Mouse (Mus musculus) embryonic facial prominence, embryonic 14.5 days (tissue): ENCODE measurements around the gene Mad1l1. TPM values are rescaled to one million over a fixed set of nuclear protein-coding genes. Genes with fewer than 3 reads are reported as not detected.

ENCODE experiments used
- ATAC-seq: fragments of 200-750 bp; cut with Nextera tagmentation; 2 replicates; pipeline ENCODE4 v1.8.0; 2017; ENCODE audit warnings: low read depth, moderate number of reproducible peaks, moderate TSS enrichment
- DNase-seq: peaks from one replicate; pipeline ENCODE4 v3.0.0-alpha.2; 2015; ENCODE audit warnings: low spot score
- H3K27ac ChIP-seq: fragments of 300-500 bp; sonication (generic); replicated peaks from 2 replicates; pipeline ENCODE4 v1.5.1; 2014; ENCODE audit warnings: low read depth, mild to moderate bottlenecking, low read length, moderate library complexity
- H3K27me3 ChIP-seq: fragments of 300-500 bp; sonication (generic); replicated peaks from 2 replicates; pipeline ENCODE4 v1.6.1; 2014; ENCODE audit warnings: low read length; ENCODE audit not compliant: control insufficient read depth, insufficient read depth
- H3K36me3 ChIP-seq: fragments of 300-500 bp; sonication (generic); 2 replicates; pipeline ENCODE4 v1.6.1; 2014; ENCODE audit warnings: low read length, mixed read lengths; ENCODE audit not compliant: control insufficient read depth, insufficient read depth
- H3K4me1 ChIP-seq: fragments of 300-500 bp; sonication (generic); 2 replicates; pipeline ENCODE4 v1.6.1; 2014; ENCODE audit warnings: antibody characterized with exemption, low read length; ENCODE audit not compliant: control insufficient read depth, insufficient read depth
- H3K4me2 ChIP-seq: fragments of 300-500 bp; sonication (generic); 2 replicates; pipeline ENCODE4 v1.6.1; 2014; ENCODE audit warnings: low read depth, mild to moderate bottlenecking, low read length, moderate library complexity, mixed read lengths
- H3K4me3 ChIP-seq: fragments of 300-500 bp; sonication (generic); 2 replicates; pipeline ENCODE4 v1.5.1; 2014; ENCODE audit warnings: low read depth, mild to moderate bottlenecking, low read length
- H3K9ac ChIP-seq: fragments of 300-500 bp; sonication (generic); 2 replicates; pipeline ENCODE4 v1.6.1; 2014; ENCODE audit warnings: low read depth, mild to moderate bottlenecking, low read length, moderate library complexity, mixed read lengths
- H3K9me3 ChIP-seq: fragments of 300-500 bp; sonication (generic); 2 replicates; pipeline ENCODE4 v1.6.1; 2016; ENCODE audit warnings: low read length; ENCODE audit not compliant: control insufficient read depth
- WGBS: fragments of 180-500 bp; shearing (Covaris S2); extraction: QIAGEN DNeasy Blood & Tissue Kit; methylation state at CpG from one replicate; pipeline ENCODE4 v1.1.7; 2014; 5-methylcytosine and 5-hydroxymethylcytosine counted together
- polyA plus RNA-seq: library from polyadenylated mRNA; unstranded; fragments of >200 nt; fragmentation: Nextera tagmentation; extraction: Ambion mirVana; gene quantifications from 2 replicates; pipeline ENCODE4 v1.2.1, GENCODE M21; 2014

Gene Mad1l1
- polyA plus RNA-seq, 1 experiment from 2014 or later = 38.0 TPM

DNA sequence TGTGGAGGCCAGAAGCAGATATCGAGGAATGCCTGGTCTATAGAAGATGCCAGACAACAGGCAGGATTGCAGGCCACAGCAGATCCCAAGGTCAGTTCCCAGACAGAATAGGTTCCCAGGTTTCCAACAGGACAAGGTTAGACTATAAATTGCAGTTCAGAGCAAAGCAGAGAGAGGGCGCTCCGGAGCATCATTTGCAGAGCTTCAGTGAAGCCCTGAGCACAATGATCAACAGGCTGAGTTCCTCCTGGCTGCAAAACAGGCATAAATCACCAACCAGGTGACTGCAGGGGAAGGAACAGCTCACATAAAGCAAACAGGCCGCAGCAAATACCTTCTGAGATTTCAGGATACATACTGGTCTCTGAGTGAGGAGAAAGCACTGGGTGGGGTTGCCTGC, 123.6 kb downstream of the Mad1l1 start:
- Histone ChIP-seq H3K9me3 (no peaks in the 10 kb centered on the region), H3K4me1 (no peaks in the 10 kb centered on the region), H3K4me2 (no peak overlapping the region), H3K27me3 (no peaks in the 10 kb centered on the region), H3K9ac (no peak overlapping the region), H3K36me3 (no peaks in the 10 kb centered on the region), H3K27ac (no peak overlapping the region), H3K4me3 (no peak overlapping the region)
- peak; percentile 64 for DNase-seq
- peak; percentile 37; the same call in 1 of the 2 replicates for ATAC-seq
- WGBS = 32% methylated on average over 4 of the region's 4 CpGs

DNA sequence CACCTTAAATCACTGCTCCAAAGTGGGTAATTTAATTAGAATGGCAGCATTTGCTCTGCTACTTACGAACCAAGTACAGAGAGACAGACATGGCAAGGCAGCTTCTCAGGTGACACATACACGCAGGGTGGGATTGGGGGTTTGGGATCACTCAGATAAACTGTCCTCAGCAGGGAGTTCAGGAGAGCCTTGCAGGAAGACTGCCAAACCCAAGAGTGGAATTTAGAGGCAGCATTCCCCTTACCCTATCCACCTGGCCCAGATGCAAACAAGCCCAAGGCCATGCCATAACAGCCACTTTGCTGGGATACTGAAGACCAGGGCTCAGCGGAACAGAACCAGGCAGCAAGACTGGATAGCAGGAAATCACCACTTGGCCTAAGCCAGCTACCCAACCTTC, 124.9 kb downstream of the Mad1l1 start:
- H3K4me2 ChIP-seq = no peak overlapping the region
- no peaks in the 10 kb centered on the region for H3K9me3 ChIP-seq
- WGBS = 73% methylated on average over 3 of the region's 3 CpGs
- H3K36me3 ChIP-seq = no peaks in the 10 kb centered on the region
- H3K27me3 ChIP-seq = no peaks in the 10 kb centered on the region
- no peak overlapping the region for H3K9ac ChIP-seq
- DNase-seq (no peak), ATAC-seq (no peak)
- no peak overlapping the region for H3K4me3 ChIP-seq
- no peaks in the 10 kb centered on the region for H3K4me1 ChIP-seq
- H3K27ac ChIP-seq = no peak overlapping the region

- H3K9me3 ChIP-seq = no peaks in the 10 kb centered on the region
- ATAC-seq = no peak
- H3K9ac ChIP-seq = no peak overlapping the region
- H3K36me3 ChIP-seq = no peaks in the 10 kb centered on the region
- 53% methylated on average over 11 of the region's 11 CpGs for WGBS
- H3K27ac ChIP-seq = no peak overlapping the region
- peak; percentile 49 for DNase-seq
- no peak overlapping the region for H3K4me3 ChIP-seq
- no peaks in the 10 kb centered on the region for H3K27me3 ChIP-seq
- no peak overlapping the region for H3K4me2 ChIP-seq
- no peaks in the 10 kb centered on the region for H3K4me1 ChIP-seq
These were observed 127.2 kb downstream of the Mad1l1 start for GRCm38 (mm10) chr5:140194173-140194572.

DNA sequence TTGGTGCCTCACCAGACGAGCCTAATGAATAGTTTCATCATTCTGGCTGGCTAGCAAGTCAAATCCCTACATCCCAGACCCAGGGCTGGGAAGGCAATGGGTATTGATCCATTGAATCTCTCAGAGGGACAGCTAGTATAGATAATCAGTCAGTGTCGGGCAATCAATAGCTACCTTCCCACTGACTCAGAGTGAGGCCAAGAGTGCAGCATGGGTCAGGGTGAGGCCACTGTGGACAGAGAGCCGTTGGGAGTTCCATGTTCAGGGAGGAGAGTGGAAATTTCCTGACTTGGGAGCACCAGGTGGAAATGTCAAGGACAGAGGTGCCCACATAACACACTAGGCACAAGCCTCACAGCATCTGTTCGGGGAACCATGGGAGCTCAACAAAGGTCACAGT, 129.8 kb downstream of the Mad1l1 start:
- H3K9ac ChIP-seq = no peak overlapping the region
- no peaks in the 10 kb centered on the region for H3K36me3 ChIP-seq
- no peak overlapping the region for H3K4me3 ChIP-seq
- H3K4me1 ChIP-seq = no peaks in the 10 kb centered on the region
- WGBS = 74% methylated on average over 4 of the region's 4 CpGs
- H3K9me3 ChIP-seq = no peaks in the 10 kb centered on the region
- no peak overlapping the region for H3K27ac ChIP-seq
- H3K27me3 ChIP-seq = no peaks in the 10 kb centered on the region
- H3K4me2 ChIP-seq = no peak overlapping the region
- DNase-seq (no peak), ATAC-seq (no peak)

DNA sequence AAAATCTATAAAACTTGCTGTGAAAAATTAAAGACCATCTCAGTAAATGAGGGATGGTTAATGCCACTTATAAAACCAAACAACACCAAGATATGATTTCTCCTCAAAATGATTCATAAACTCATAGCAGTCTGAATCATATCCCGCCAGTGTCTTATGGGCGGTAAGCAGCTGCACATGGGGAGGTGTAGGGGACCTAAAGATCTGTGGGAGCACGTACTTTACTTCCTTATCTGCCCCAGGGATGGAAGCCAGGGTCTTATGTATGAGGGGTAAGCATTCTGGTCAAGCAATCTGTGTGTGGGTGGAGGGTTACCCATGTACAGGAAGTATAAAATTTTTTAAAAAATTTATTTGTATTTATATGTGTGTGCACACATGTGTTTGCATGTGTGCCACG, 135.0 kb downstream of the Mad1l1 start:
- DNase-seq (no peak), ATAC-seq (no peak)
- Histone ChIP-seq H3K9me3 (no peaks in the 10 kb centered on the region), H3K4me1 (no peaks in the 10 kb centered on the region), H3K36me3 (no peaks in the 10 kb centered on the region), H3K4me2 (no peak overlapping the region), H3K9ac (no peak overlapping the region), H3K27ac (no peak overlapping the region), H3K4me3 (no peak overlapping the region), H3K27me3 (no peaks in the 10 kb centered on the region)
- WGBS = 91% methylated on average over 4 of the region's 4 CpGs

- no peaks in the 10 kb centered on the region for H3K27me3 ChIP-seq
- ATAC-seq (no peak), DNase-seq (no peak)
- H3K36me3 ChIP-seq = no peaks in the 10 kb centered on the region
- H3K27ac ChIP-seq = no peak overlapping the region
- H3K4me1 ChIP-seq = no peaks in the 10 kb centered on the region
- H3K4me3 ChIP-seq = no peak overlapping the region
- H3K9me3 ChIP-seq = no peaks in the 10 kb centered on the region
- 94% methylated on average over 6 of the region's 6 CpGs for WGBS
- H3K4me2 ChIP-seq = no peak overlapping the region
- no peak overlapping the region for H3K9ac ChIP-seq
These were observed 135.6 kb downstream of the Mad1l1 start for GRCm38 (mm10) chr5:140185757-140186156.

- H3K27me3 ChIP-seq = no peaks in the 10 kb centered on the region
- 67% methylated on average over 7 of the region's 7 CpGs for WGBS
- no peak overlapping the region for H3K4me3 ChIP-seq
- no peak overlapping the region for H3K27ac ChIP-seq
- no peaks in the 10 kb centered on the region for H3K36me3 ChIP-seq
- H3K4me2 ChIP-seq = no peak overlapping the region
- no peak overlapping the region for H3K9ac ChIP-seq
- ATAC-seq (no peak), DNase-seq (peak; percentile 28)
- no peaks in the 10 kb centered on the region for H3K4me1 ChIP-seq
- H3K9me3 ChIP-seq = no peaks in the 10 kb centered on the region
These were observed 138.0 kb downstream of the Mad1l1 start for GRCm38 (mm10) chr5:140183387-140183786.

GRCm38 (mm10) chr5:140182351-140182750, 139.0 kb downstream of the Mad1l1 start:
- Histone ChIP-seq H3K4me2 (no peak overlapping the region), H3K4me1 (0 out of 2 replicates have a peak, but pooled peaks cover 2% of the 10 kb centered on the region), H3K4me3 (no peak overlapping the region), H3K9ac (no peak overlapping the region), H3K27me3 (no peaks in the 10 kb centered on the region), H3K9me3 (no peaks in the 10 kb centered on the region), H3K36me3 (no peaks in the 10 kb centered on the region), H3K27ac (no peak overlapping the region)
- WGBS = 97% methylated on average over 4 of the region's 4 CpGs
- DNase-seq (no peak), ATAC-seq (no peak)

GRCm38 (mm10) chr5:140180016-140180415, 141.3 kb downstream of the Mad1l1 start:
- ATAC-seq (no peak), DNase-seq (no peak)
- H3K4me1 ChIP-seq = peaks cover 6% of the 10 kb centered on the region; the same call in 1 of the 2 replicates
- no peak overlapping the region for H3K4me2 ChIP-seq
- no peaks in the 10 kb centered on the region for H3K9me3 ChIP-seq
- H3K36me3 ChIP-seq = no peaks in the 10 kb centered on the region
- no peak overlapping the region for H3K4me3 ChIP-seq
- H3K9ac ChIP-seq = no peak overlapping the region
- WGBS = 95% methylated on average over 5 of the region's 5 CpGs
- no peak overlapping the region for H3K27ac ChIP-seq
- no peaks in the 10 kb centered on the region for H3K27me3 ChIP-seq
